Mouse (Mus musculus) large intestine, adult 2 months (tissue): ENCODE data around the gene Pex14. TPM values are rescaled to one million over a fixed set of nuclear protein-coding genes. Genes with fewer than 3 reads are reported as not detected.

Experiments used
- DNase-seq: peaks from one replicate; pipeline ENCODE4 v3.0.0-alpha.2; 2012; ENCODE audit warnings: low read depth, low spot score
- WGBS: fragments of 180-500 bp; shearing (Covaris S2); methylation state at CpG from one replicate; pipeline ENCODE4 v1.1.7; 2018; 5-methylcytosine and 5-hydroxymethylcytosine counted together
- polyA plus RNA-seq: library from polyadenylated mRNA; depleted of rRNA; stranded (reverse); fragments of >200 nt; gene quantifications from 2 replicates; pipeline ENCODE4 v1.2.3, GENCODE M21; 2012

Pex14 gene
- polyA plus RNA-seq, 1 experiment: 27.1 TPM

DNA sequence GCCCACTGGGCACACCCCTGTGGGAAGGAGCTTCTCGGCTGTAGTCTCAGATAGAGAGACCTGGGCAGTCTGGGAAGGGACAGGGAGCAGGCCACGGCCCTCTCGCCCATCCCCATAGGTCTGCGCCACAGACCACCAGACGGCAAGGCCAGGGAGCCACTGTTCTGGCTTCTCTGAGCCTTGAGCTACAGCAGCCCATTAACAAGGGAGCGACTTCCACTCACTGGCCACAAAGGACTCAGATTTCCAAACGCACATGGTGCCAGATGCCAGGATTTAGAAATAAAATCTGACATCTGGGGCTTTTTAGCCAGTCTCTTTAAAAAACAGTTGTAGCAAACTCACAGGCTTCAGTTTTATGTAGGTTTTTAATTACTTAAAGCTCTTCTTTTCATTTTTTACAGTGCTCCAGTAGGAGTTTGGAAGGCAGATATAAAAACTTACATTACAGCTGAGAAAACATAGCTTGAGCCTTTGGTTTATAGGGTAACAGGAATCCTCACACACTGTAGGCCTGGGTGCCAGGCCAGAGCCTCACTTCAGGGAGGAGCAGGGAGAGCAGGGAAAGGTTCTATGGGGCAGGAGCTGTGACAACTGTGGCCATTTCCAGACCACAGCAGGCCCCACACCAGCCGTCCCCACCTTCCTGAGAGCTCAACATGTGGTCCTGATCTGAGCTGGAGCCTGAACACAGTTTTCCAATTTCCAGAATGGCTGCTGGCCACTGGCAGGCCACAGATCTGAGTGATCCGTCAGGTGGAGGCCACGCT, 134.9 kb downstream of the Pex14 start:
- no peak for DNase-seq
- WGBS: 87% methylated on average over 10 of the region's 10 CpGs

DNA sequence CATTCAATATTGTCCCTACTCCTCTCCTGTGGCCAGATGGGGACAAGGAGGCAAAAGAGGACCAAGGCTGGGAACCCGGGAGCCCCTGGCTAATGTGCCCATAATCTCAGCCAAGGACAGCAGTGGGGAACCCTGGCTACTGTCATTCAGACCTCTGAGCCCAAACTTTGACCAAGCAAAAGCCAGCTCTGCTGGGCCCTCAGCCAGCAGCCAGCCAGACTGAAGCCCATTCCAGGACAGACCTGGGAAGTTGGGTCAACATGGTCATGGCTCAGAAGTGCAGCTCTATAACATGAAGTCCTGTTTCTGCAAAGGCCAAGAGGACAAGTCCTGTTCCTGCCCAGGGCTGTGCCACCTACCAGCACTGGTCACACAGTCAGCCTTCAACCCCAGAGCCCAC, 137.6 kb downstream of the Pex14 start:
- DNase-seq: no peak
- WGBS: 73% methylated on average over 1 of the region's 1 CpGs

DNA sequence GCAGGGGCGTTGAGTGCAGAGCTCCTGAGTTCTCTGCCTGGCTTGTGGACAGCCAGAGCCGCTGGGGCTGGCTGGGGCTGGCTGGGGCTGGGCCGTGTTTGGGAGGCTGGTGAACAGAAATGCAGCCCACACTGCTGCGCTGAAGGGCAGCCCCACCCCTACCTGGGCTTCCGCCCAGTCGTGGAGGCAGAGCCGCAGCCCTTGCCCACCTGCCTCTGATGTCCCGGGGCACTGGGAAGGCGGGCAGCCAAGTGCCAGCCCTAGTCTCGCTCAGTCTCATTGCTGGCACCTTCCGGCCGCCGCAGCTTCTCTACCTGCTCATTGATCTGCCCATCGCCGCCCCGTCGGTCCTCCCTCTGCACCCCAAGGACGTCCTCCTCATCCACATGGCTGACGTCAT, 138.6 kb downstream of the Pex14 start:
- 85% methylated on average over 19 of the region's 19 CpGs for WGBS
- no peak for DNase-seq

DNA sequence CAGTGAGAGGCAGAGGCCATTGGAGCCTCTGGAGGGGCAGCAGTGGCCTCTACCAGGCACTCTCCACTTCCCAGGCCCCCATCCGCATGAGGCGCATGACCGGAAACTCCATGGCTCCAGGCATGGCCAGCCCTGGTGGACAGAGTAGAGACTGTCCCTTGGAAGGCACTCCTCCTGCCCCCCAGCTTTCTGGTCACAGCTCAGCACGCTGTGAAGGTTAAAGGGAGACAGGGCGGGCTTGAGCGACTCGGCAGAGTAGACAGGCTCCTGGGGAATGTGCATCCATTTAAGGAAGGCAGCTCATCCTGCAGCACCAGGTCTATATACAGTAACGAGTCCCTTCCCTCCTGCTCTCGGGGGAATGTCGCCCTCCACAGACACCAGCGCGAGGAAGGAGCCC, 139.7 kb downstream of the Pex14 start:
- 82% methylated on average over 12 of the region's 12 CpGs for whole genome bisulfite sequencing
- no peak for DNase-seq

DNA sequence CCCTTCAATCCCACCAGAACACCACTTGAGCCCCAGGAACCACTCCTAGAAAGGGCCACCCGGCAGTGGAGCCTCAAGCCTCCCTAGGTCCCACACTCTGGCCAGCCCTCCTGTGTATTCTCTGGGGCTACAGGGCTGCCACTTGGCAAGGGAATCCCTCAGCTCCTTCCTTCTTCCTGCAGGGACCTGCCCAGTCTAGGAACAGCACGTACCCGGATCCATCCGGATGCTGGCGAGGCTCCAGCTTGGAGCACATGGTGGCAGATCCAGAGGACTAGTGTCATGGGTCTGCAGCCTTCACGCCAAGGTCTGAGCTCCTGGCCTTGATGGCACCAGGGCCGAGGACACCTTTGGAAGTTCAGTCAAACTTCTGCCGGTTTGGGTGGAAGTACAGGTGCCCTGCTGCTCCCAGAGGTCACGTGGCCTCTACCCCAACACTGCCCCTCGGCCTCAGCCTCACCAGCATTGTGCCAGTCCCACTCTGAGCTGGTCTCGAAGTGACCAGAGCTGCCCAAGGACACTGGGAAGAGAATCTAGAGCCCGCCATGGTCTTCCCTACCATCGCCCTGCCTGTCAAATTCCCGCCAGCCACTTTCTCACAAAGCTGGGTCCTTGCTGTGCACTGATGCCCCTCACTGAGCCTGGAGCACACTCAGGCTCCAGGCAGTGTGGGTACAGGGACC, 144.4 kb downstream of the Pex14 start:
- no peak for DNase-seq

DNA sequence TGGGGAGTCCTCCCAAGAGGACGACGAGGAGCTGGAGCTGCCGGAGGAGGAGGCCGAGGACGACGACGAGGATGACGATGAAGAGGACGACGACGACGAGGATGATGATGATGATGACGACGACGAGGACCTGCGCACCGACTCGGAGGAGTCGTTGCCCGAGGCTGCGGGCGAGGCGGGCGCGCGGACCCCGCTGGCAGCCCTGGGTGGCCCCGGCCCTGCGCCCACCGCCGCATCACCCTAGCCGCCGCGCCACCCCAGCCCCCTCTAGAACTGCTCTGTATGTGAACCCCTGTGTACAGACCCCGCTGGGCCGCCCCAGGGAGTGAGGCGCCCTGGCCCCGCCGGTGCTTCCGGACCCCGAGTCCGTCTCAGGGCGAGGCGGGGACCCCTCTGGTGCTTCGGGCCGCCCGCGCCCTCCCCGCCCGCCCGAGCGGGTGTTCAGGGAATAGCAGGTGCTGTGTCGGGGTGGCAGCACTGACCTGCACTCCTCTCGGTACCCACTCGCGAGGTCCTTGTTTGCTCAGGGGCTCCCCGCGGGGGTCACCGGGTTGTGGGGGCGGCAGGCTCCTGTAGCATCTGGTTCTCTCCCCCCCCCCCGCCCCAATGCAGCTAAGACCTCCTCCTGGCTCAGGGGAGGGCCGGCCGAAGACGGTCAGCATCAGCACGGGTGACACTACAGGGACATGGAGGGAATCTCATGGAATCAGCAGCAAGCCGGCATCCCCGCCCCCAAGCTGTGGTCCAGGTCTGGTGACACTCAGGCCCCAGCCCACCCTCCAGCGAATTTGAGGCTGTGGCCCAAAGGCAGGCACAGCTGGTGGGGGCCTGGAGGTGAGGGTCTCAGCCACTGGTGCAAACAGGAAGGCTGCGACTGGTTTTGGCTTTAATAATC, 147.1 kb downstream of the Pex14 start:
- 66% methylated on average over 65 of the region's 69 CpGs for WGBS
- no peak for DNase-seq

More for the DNA sequence above, 144.4 kb downstream of the Pex14 start:
- 49% methylated on average over 14 of the region's 14 CpGs for WGBS

DNA sequence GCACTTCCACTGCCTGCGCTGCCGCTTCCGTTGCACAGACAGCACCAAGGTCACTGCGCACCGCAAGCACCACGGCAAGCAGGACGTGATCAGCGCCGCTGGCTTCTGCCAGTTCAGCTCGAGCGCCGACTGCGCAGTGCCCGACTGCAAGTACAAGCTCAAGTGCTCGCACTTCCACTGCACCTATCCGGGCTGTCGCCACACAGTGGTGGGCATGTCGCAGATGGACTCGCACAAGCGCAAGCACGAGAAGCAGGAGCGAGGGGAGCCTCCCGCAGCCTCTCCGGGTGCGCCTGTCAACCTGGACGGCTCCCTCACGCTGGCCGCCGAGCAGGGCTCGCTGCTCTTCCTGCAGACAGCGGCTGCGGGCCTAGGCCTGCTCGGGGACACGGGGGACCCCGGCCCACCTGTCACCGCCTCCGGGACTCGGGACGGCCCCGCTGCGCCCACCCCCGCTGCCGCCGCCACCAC, 147.8 kb downstream of the Pex14 start:
- WGBS: 76% methylated on average over 44 of the region's 44 CpGs
- DNase-seq: no peak

DNA sequence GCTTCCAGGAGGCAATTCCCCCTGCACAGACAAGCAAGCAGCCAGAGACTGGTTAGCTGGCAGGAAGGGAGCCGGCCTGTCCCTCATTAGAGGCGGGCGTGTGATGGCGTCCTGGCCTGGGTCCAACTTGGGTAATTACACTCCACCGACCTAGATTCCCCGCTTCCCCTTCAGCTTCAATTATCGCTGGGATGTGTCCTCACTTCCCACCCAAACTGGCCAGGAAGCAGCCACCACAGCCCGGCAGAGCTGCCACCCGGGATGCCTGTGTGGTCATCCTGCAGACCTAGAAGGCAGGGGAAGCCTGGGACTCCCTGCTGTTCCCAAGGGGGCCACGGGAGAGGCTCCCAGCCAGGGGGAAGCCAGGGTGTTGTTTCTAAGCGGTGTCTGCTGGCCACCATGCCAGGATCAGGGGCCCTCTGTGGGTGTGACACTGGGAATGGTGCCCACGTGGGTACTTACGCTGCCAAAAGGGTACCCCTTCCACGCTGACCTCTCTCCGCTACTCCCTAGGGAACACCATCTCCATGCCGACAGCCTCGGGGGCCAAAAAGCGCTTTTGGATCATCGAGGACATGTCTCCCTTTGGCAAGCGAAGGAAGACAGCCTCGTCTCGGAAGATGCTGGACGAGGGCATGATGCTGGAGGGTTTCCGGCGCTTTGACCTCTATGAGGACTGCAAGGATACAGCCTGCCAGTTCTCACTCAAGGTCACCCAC, 148.6 kb downstream of the Pex14 start:
- WGBS: 48% methylated on average over 25 of the region's 25 CpGs
- DNase-seq: no peak

DNA sequence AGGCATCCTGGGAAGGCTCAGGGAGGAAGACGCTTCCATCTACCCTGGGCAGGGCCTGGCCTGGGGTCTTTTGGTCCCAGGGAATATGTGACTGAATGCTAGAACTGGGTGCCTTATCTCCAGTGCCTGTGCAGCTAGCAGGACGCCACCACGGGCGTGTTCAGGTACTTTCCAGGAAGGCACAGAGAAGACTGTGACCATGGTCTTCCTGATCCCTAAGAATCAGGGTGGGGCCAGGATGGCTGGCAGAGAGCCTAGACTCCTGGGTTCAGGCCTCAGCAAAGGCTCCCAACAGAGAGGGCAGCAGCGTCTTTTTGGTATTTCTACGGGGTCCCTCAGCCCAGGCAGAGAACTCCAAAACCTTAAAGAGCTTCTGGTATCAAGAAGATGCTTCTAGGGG, 149.2 kb downstream of the Pex14 start:
- DNase-seq: no peak
- WGBS: 29% methylated on average over 6 of the region's 6 CpGs

DNA sequence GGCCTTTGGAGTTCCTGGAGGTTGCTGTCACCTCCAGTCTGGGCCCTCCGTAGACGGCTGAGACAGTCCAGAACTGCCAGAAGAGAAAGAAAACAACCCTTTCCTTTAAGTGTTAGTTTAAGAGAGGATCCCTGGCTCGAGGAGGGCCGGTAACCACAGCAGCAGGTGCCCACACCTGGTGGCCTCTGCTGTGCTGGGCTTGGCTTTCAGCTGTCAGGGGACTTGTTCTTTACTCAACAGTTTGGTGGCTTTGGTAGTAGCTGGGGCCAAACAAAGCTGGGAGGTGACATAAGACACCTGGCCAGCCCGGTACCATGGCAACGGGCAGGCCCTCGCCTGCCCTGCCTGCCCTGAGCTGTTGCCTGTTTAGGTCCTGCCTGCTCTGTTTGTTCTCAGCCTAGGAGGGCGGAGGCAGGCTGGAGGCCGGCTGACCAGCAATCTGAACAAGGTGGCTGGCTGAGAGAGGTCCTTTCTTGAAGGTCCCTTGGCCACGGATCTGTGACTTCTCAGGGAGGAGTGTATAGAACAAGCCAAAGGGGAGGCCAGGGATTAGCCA, 151.8 kb downstream of the Pex14 start:
- WGBS: 24% methylated on average over 10 of the region's 10 CpGs
- DNase-seq: no peak

DNA sequence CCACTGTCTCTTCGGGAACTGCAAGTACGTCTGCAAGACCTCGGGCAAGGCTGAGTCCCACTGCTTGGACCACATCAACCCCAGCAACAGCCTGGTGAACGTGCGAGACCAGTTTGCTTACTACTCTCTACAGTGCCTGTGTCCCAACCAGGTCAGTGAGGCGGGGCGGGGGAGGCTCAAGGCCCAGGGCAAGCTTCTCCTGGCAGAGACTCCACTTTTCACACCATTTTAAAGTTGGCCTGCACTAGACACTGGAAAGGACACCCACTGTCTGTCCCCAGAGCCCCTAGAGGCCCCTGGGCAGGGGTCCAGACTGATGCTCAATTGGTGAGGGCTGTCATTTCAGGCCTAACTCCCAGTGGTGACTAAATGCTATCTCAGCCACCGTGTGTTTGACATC, 153.6 kb downstream of the Pex14 start:
- WGBS: 89% methylated on average over 8 of the region's 8 CpGs
- no peak for DNase-seq

DNA sequence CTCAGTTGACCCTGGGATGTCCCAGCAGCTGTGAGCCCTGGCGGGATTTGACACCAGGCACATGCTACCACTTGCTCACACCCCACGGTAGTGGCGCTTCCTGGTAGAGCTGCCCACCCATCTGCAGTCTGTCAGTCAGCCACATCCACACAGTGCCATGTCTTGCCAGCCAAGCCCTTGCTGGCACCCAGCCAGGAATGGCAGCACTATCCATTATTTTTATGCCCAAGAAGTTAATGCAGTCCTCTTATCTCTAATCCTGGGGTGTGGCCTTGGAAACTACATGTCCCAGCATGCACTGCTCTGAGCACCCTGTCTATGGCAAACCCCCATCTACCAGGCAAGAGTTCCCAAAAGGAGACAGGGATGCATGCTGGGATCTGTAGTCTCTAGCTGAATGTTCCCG, 154.2 kb downstream of the Pex14 start:
- 55% methylated on average over 4 of the region's 4 CpGs for WGBS
- DNase-seq: no peak

DNA sequence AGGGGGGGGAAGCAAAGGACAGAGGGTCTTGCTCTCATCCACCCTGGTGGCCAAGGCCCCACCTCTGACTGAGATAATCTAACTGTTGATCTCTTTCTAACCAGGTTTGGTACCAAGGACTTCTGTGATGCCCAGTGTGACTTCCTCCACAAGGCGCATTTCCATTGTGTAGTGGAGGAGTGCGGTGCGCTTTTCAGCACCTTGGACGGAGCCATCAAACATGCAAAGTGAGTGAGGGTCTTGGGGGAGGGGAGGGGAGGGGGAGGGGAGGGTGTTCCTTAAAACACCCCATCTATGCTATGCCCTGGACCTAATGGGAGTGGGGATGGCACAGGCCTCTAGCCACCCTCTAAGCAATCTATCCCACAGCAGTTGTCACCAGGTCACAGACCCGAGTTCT, 156.6 kb downstream of the Pex14 start:
- DNase-seq: no peak

DNA sequence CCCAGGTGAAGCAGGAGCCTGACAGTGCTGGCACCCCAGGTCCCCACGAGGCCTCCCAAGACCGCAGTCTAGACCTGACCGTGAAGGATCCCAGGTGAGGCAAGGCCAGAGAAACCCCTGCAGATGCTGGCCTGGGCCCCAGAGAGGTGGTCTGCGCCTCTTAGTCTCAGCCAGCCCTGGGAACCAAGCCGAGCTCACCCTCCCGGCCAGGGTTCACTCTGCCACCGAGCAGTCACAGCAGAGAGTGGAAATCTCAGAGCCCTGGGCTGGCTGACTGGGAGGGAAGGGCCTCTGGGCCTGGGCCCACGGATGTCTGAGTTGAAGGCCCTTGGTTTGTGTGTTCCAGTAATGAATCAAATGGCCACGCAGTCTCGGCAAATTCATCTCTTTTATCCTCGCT, 158.4 kb downstream of the Pex14 start:
- WGBS: 69% methylated on average over 11 of the region's 11 CpGs
- no peak for DNase-seq

More for the DNA sequence above, 156.6 kb downstream of the Pex14 start:
- WGBS: 83% methylated on average over 5 of the region's 5 CpGs

DNA sequence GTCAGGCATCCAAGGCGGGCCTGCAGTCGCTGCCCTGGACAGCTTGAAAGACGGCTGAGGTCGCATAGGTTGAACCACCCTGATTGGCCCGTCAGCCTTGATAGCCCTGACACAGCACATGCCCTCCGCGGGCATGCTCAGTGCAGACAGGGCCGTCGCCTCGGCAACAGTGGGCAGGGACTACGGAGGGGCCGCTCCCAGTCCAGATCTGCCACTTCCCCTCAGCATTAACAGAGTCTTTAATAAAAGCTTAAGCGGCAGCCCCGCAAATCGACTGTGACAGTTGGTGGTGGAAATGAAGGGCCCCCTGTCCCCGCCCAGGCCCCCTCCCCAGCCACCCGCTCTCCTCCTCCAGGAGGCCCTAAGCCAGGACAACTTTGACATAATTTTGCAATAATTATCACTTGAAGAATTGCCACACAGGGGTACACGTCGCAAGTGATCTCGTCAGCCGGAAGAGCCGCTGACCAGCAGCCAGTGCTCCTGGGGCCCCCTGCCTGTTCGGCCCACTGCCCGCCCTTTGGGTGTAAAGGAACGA, 158.9 kb downstream of the Pex14 start:
- no peak for DNase-seq
- WGBS: 36% methylated on average over 25 of the region's 25 CpGs

DNA sequence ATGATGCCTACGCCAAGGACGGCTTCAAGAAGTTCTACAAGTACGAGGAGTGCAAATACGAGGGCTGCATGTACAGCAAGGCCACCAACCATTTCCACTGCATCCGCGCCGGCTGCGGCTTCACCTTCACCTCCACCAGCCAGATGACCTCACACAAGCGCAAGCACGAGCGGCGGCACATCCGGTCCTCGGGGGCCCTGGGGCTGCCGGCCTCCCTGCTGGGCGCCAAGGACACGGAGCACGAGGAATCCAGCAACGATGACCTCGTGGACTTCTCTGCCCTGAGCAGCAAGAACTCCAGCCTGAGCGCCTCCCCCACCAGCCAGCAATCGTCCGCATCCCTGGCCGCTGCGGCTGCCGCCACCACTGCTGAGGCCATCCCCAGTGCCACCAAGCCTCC, 161.1 kb downstream of the Pex14 start:
- WGBS: 94% methylated on average over 26 of the region's 26 CpGs
- no peak for DNase-seq

DNA sequence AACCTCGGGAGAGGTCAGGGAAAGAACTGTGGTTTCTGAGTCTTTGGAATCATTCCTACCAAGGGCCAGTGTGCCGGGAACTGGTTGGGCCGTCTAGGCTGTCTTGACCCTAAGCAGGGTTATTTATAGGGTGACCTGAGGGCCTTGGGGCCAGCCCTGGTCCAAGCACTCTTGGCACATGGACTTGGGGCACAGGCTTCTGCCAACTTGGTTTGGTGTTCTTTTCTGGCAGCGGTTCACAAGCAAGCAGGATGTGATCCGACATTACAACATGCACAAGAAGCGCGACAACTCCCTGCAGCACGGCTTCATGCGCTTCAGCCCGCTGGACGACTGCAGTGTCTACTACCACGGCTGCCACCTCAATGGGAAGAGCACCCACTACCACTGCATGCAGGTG, 162.9 kb downstream of the Pex14 start:
- DNase-seq: no peak
- 83% methylated on average over 12 of the region's 12 CpGs for WGBS

DNA sequence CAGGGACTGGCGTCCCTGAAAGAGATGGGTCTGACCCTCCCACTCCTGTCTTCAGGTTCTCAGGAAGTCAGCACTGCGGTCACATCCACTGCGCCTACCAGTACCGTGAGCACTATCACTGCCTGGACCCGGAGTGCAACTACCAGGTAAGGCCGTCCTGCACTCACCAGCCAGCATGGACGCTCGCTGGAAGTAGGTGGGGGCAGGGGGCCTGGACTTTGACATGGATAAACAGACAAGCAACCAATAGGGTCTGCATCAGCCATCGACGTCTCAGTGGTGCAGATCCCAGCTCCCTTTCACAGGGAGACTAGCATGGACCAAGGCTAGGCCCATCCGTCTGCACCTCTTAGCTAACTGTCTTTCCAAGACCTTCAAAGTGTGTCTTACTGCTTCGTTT, 163.6 kb downstream of the Pex14 start:
- WGBS: 87% methylated on average over 12 of the region's 12 CpGs
- DNase-seq: no peak

DNA sequence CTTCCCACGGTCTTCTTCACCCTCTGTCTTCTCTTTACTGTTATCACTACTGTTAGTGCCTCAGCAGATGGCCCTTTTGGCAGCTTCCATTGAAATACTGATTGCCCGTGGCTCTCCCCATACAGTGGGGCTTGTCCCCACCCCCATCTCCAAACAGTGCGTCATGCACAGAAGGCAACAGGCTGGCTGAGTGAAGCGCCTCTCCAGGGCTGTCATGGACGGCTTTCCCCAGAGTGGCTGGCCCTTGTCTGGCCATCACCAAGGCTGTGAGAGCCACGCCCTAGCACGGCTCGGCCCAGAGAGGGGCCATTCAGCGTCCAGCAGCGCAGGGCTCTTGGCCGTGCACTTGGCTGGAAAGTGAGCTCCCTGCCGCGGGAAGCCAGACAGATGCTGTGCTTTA, 164.5 kb downstream of the Pex14 start:
- no peak for DNase-seq
- 65% methylated on average over 13 of the region's 13 CpGs for WGBS
